Mouse (Mus musculus) neural tube, embryonic 12.5 days (tissue): Measurements from ENCODE around the gene Ranbp1. TPM values are rescaled to one million over a fixed set of nuclear protein-coding genes. Genes with fewer than 3 reads are reported as not detected.
A peak's percentile ranks its signal among the peaks of the same experiment; 100 is the strongest.

ENCODE experiments used
- ATAC-seq: fragments of 200-750 bp; cut with Nextera tagmentation; 2 replicates; pipeline ENCODE4 v1.8.0; 2017; ENCODE audit warnings: low read depth, mild to moderate bottlenecking, moderate TSS enrichment, moderate library complexity; ENCODE audit not compliant: low FRiP score
- H3K27ac ChIP-seq: fragments of 300-500 bp; sonication (generic); 2 replicates; pipeline ENCODE4 v1.5.1; 2016
- H3K27me3 ChIP-seq: fragments of 300-500 bp; sonication (generic); replicated peaks from 2 replicates; pipeline ENCODE4 v1.6.1; 2016; ENCODE audit warnings: mild to moderate bottlenecking
- H3K36me3 ChIP-seq: fragments of 300-500 bp; sonication (generic); 2 replicates; pipeline ENCODE4 v1.6.1; 2016; ENCODE audit warnings: mild to moderate bottlenecking
- H3K4me1 ChIP-seq: fragments of 300-500 bp; sonication (generic); 2 replicates; pipeline ENCODE4 v1.6.1; 2016
- H3K4me2 ChIP-seq: fragments of 300-500 bp; sonication (generic); replicated peaks from 2 replicates; pipeline ENCODE4 v1.6.1; 2016; ENCODE audit warnings: mild to moderate bottlenecking
- H3K4me3 ChIP-seq: fragments of 300-500 bp; sonication (generic); 2 replicates; pipeline ENCODE4 v1.5.1; 2016
- H3K9ac ChIP-seq: fragments of 300-500 bp; sonication (generic); 2 replicates; pipeline ENCODE4 v1.6.1; 2016; ENCODE audit warnings: mild to moderate bottlenecking
- H3K9me3 ChIP-seq: fragments of 300-500 bp; sonication (generic); 2 replicates; pipeline ENCODE4 v1.6.1; 2016; ENCODE audit warnings: mild to moderate bottlenecking
- WGBS: fragments of 180-500 bp; shearing (Covaris S2); methylation state at CpG from one replicate; pipeline ENCODE4 v1.1.7; 2016; 5-methylcytosine and 5-hydroxymethylcytosine counted together
- polyA plus RNA-seq: library from polyadenylated mRNA; unstranded; fragments of >200 nt; fragmentation: Nextera tagmentation; extraction: Ambion mirVana; gene quantifications from 2 replicates; pipeline ENCODE4 v1.2.1, GENCODE M21; 2016

Gene Ranbp1
- polyA plus RNA-seq, 1 experiment from 2014 or later = 701 TPM

GRCm38 (mm10) chr16:18233451-18233850 lies 15.1 kb downstream of the Ranbp1 start:
- H3K4me1 ChIP-seq = peaks cover 37% of the 10 kb centered on the region
- ATAC-seq = no peak
- H3K4me3 ChIP-seq = no peak overlapping the region
- 57% methylated on average over 1 of the region's 1 CpGs for WGBS
- H3K27me3 ChIP-seq = no peaks in the 10 kb centered on the region
- peaks cover 13% of the 10 kb centered on the region for H3K36me3 ChIP-seq
- no peak overlapping the region for H3K9ac ChIP-seq
- no peaks in the 10 kb centered on the region for H3K9me3 ChIP-seq
- no peak overlapping the region for H3K27ac ChIP-seq
- H3K4me2 ChIP-seq = peak overlapping the region; percentile 93

DNA sequence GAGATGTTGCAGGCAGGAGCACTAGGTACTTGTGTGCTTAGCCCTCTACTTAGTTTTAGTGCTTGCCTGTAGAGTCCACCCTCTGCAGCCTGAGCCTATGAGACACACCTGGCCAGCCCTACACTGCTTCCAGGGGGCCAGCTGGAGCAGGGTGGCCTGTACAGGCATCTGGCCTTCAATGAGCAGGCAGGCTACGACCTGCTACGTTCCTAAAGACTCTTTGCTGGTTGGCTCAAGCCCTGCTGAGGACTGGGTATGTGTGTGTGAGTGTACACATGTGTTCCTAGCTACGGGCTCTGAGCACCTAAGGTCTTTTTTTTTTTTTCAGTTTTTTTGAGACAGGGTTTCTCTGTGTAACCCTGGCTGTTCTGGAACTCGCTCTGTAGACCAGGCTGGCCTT lies 17.1 kb downstream of the Ranbp1 start:
- Histone ChIP-seq H3K4me1 (peaks cover 34% of the 10 kb centered on the region), H3K9ac (no peak overlapping the region), H3K36me3 (peaks cover 26% of the 10 kb centered on the region), H3K27me3 (no peaks in the 10 kb centered on the region), H3K4me3 (no peak overlapping the region), H3K9me3 (no peaks in the 10 kb centered on the region), H3K27ac (no peak overlapping the region), H3K4me2 (no peak overlapping the region)
- no peak for ATAC-seq
- WGBS = 93% methylated on average over 4 of the region's 4 CpGs

DNA sequence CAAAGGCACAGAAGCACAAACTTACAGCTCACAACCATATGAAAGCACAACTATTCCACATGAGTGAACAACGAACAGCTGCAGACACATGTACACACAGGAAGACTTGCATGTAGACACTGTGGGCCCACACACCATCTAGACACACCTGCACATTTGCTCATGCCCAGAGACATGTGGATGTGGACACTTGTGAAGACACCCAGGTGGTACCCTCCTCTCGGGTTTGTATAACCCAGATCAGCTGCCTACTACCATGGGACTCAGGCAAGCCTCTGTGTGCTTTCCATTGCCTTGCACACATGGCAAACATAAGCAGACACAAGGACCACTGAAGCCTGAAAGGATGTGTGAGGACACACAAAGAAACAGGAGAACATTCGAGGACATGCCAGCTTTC lies 17.5 kb downstream of the Ranbp1 start:
- Histone ChIP-seq H3K27me3 (no peaks in the 10 kb centered on the region), H3K4me1 (peaks cover 31% of the 10 kb centered on the region), H3K9ac (no peak overlapping the region), H3K27ac (no peak overlapping the region), H3K9me3 (no peaks in the 10 kb centered on the region), H3K4me2 (no peak overlapping the region), H3K36me3 (peaks cover 30% of the 10 kb centered on the region), H3K4me3 (no peak overlapping the region)
- ATAC-seq = no peak
- WGBS = 87% methylated on average over 3 of the region's 3 CpGs

- no peaks in the 10 kb centered on the region for H3K9me3 ChIP-seq
- H3K4me1 ChIP-seq = peaks cover 27% of the 10 kb centered on the region
- H3K27ac ChIP-seq = no peak overlapping the region
- H3K36me3 ChIP-seq = peaks cover 34% of the 10 kb centered on the region
- 95% methylated on average over 6 of the region's 6 CpGs for WGBS
- H3K4me2 ChIP-seq = no peak overlapping the region
- no peaks in the 10 kb centered on the region for H3K27me3 ChIP-seq
- ATAC-seq = no peak
- H3K9ac ChIP-seq = no peak overlapping the region
- H3K4me3 ChIP-seq = no peak overlapping the region
Measured at GRCm38 (mm10) chr16:18230617-18231016, 17.9 kb downstream of the Ranbp1 start.

DNA sequence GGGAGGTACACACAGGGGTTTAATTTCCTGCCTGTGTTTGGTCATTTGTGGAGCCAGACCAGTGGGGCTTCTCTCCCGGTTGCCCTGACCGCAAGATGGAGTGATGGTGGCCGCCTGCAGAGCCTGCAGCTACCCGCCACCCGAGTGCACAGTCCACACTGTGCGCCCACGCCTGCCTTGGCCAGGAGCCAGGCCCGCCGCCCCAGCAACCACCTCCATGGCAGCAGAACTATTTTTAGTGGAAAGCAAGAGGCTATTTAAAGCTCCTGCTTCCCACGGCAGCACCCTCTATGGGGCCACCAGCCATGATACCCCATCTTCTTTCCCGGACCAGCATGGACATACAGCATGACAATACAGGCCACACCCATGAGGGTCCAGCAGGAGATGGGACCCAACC lies 18.9 kb downstream of the Ranbp1 start:
- H3K4me2 ChIP-seq = no peak overlapping the region
- 74% methylated on average over 11 of the region's 11 CpGs for WGBS
- H3K4me1 ChIP-seq = peaks cover 24% of the 10 kb centered on the region
- no peak overlapping the region for H3K9ac ChIP-seq
- H3K36me3 ChIP-seq = peaks cover 44% of the 10 kb centered on the region
- H3K27me3 ChIP-seq = no peaks in the 10 kb centered on the region
- no peaks in the 10 kb centered on the region for H3K9me3 ChIP-seq
- no peak overlapping the region for H3K27ac ChIP-seq
- no peak overlapping the region for H3K4me3 ChIP-seq
- no peak for ATAC-seq

DNA sequence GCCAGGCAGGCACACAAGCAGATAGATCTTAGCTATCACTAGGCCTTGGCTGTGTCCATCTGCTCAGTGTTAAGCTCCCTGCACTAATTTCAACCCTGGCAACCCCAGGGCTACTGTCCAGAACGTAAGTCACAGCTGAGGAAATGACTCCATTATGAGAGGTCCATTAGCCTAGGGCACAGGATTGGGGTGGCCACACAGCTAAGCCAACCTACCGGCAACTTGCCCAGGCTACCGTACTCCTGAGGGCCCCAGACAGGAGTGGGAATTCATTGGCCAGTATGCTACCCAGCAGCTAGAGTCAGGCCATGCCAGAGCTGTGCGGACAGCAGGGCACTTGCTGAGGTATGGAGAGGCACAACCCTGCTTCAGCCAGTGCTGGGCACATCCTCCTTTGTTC lies 19.7 kb downstream of the Ranbp1 start:
- Histone ChIP-seq H3K36me3 (peaks cover 52% of the 10 kb centered on the region), H3K9ac (0 out of 2 replicates have a peak overlapping the region, but pooled peaks have one; percentile 6)

DNA sequence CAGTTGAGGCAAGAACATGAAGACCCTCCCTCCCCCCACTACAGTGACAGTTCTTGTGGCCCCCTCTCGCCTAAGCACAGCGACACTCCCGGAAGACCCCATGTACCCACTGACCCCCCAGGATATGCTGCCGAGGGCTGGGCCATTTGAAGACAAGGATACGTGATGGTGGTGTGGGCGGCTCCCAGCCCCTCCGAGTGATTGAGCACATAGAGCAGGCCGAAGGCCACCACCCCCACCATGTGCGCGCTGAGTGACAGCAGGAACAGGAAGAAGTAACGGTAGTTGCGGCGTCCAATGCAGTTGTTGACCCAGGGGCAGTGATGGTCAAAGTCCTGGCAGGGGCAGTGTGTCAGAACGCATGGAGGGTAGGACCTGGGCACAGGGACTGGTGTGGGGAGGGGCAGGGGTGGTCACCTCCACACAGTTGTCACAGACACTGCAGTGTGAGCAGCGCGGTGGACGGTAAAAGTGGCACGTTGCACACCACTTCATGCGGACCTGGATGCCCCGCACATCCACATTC lies 20.6 kb downstream of the Ranbp1 start:
- Histone ChIP-seq H3K4me1 (peaks cover 8% of the 10 kb centered on the region), H3K9me3 (no peaks in the 10 kb centered on the region), H3K4me3 (no peak overlapping the region), H3K4me2 (no peak overlapping the region), H3K9ac (no peak overlapping the region), H3K27me3 (no peaks in the 10 kb centered on the region), H3K36me3 (peaks cover 61% of the 10 kb centered on the region), H3K27ac (no peak overlapping the region)
- no peak for ATAC-seq
- WGBS = 94% methylated on average over 20 of the region's 20 CpGs

More for the DNA sequence above, 19.7 kb downstream of the Ranbp1 start:
- ATAC-seq = no peak
- Histone ChIP-seq H3K9me3 (no peaks in the 10 kb centered on the region), H3K27me3 (no peaks in the 10 kb centered on the region), H3K27ac (no peak overlapping the region), H3K4me1 (peaks cover 17% of the 10 kb centered on the region), H3K4me2 (no peak overlapping the region), H3K4me3 (no peak overlapping the region)
- 93% methylated on average over 4 of the region's 4 CpGs for WGBS

- peaks cover 68% of the 10 kb centered on the region for H3K36me3 ChIP-seq
- H3K27me3 ChIP-seq = no peaks in the 10 kb centered on the region
- no peak for ATAC-seq
- no peak overlapping the region for H3K27ac ChIP-seq
- 94% methylated on average over 13 of the region's 13 CpGs for WGBS
- H3K9ac ChIP-seq = no peak overlapping the region
- no peak overlapping the region for H3K4me2 ChIP-seq
- peaks cover 7% of the 10 kb centered on the region for H3K4me1 ChIP-seq
- H3K4me3 ChIP-seq = no peak overlapping the region
- H3K9me3 ChIP-seq = no peaks in the 10 kb centered on the region
Measured at GRCm38 (mm10) chr16:18227187-18227586, 21.3 kb downstream of the Ranbp1 start.

- Histone ChIP-seq H3K27ac (no peak overlapping the region), H3K27me3 (no peaks in the 10 kb centered on the region), H3K9me3 (no peaks in the 10 kb centered on the region), H3K4me3 (no peak overlapping the region), H3K9ac (no peak overlapping the region), H3K36me3 (peaks cover 63% of the 10 kb centered on the region), H3K4me2 (no peak overlapping the region), H3K4me1 (peaks cover 9% of the 10 kb centered on the region)
- ATAC-seq = no peak
- 83% methylated on average over 11 of the region's 11 CpGs for WGBS
Measured at GRCm38 (mm10) chr16:18222188-18222587, 26.3 kb downstream of the Ranbp1 start.

DNA sequence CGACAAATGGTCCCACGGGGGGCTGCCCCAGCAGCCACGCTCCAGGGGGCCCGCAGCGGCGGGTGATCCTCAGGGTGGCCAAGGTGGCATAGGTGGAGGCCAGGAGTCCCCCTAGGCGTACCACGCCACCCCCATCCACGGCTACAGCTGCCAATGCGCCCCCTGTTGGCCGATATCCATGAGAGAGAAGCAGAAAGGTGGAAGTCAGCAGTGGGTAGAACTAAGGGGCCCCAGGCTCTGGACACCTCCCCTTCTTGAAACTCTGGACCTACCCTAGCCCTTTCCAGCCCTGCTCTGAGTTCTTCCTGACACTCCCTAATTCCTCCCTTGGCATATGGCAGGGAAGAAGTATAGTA lies 27.0 kb downstream of the Ranbp1 start:
- Histone ChIP-seq H3K9me3 (no peaks in the 10 kb centered on the region), H3K4me1 (peaks cover 9% of the 10 kb centered on the region), H3K27ac (no peak overlapping the region), H3K9ac (no peak overlapping the region), H3K27me3 (no peaks in the 10 kb centered on the region), H3K36me3 (peaks cover 57% of the 10 kb centered on the region), H3K4me2 (no peak overlapping the region), H3K4me3 (no peak overlapping the region)
- 74% methylated on average over 11 of the region's 11 CpGs for WGBS
- no peak for ATAC-seq

DNA sequence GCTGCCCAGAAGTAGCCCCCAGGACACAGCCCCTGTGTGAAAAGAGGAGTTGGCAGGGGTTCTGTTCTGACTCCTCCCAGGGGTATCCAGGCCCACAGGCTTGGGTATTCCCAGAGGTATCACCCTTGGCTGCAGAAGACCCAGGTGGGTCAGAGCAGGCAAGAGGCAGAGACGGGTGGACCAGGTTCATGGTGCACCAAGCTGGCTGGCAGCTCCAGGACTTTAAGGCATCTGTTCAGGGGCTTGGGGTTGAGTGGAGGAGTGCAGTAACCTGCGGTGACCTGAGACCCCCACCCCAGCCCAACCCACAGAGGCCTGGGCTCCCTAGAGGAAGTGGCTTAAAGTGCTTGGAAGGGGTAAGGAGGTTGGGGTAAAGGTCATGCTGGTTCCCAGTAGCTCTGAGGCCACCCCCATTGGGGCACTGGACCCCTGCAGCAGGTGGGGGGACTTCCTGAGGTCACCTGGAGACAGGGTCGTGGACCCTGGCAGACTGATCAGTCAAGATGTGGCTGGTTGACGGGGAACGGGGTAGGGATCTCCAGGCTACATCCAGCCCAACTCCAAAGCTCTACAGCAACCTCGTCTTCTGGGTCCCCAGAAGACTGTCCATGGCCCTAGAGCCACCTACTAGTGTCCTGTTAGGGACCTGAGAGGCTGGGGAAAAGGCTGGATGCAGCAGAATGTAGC lies 27.5 kb downstream of the Ranbp1 start:
- Histone ChIP-seq H3K36me3 (peaks cover 51% of the 10 kb centered on the region), H3K4me1 (peaks cover 9% of the 10 kb centered on the region), H3K4me2 (no peak overlapping the region), H3K9ac (no peak overlapping the region), H3K4me3 (no peak overlapping the region), H3K27me3 (no peaks in the 10 kb centered on the region), H3K9me3 (no peaks in the 10 kb centered on the region), H3K27ac (no peak overlapping the region)
- 85% methylated on average over 6 of the region's 6 CpGs for WGBS
- no peak for ATAC-seq

DNA sequence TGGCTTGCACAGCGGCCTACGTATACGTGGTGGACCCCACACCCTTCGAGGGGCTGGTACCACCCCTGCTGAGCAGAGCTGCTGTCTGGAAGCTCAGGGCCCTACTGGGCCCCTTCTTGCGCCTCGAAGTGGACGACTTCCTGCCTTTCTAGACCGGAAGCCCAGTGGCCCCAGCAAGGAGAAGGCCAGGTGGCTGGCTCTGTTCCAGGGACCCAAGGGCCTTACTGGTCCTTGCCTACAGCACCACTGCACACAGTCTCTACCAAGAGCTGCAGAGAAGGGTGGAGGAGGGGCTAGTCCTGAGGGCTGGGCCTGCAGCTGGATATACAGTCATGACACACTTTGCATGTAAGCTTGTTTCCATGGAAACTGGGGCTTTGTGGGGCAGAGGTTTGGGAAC lies 28.5 kb downstream of the Ranbp1 start:
- peaks cover 42% of the 10 kb centered on the region for H3K36me3 ChIP-seq
- 51% methylated on average over 8 of the region's 8 CpGs for WGBS
- H3K4me2 ChIP-seq = no peak overlapping the region
- ATAC-seq = peak; percentile 42; the same call in 1 of the 2 replicates
- no peak overlapping the region for H3K9ac ChIP-seq
- peaks cover 9% of the 10 kb centered on the region for H3K4me1 ChIP-seq
- H3K27ac ChIP-seq = no peak overlapping the region
- H3K4me3 ChIP-seq = no peak overlapping the region
- H3K27me3 ChIP-seq = no peaks in the 10 kb centered on the region
- H3K9me3 ChIP-seq = no peaks in the 10 kb centered on the region

GRCm38 (mm10) chr16:18218580-18218996 lies 29.9 kb downstream of the Ranbp1 start:
- Histone ChIP-seq H3K27me3 (no peaks in the 10 kb centered on the region), H3K9me3 (no peaks in the 10 kb centered on the region), H3K4me2 (no peak overlapping the region), H3K9ac (no peak overlapping the region), H3K36me3 (peaks cover 27% of the 10 kb centered on the region), H3K4me1 (peaks cover 23% of the 10 kb centered on the region), H3K27ac (no peak overlapping the region), H3K4me3 (no peak overlapping the region)
- WGBS = 74% methylated on average over 9 of the region's 9 CpGs
- no peak for ATAC-seq
